Mouse (Mus musculus) kidney, adult 2 months (tissue): ENCODE measurements at regions not wholly inside any gene's neighbourhood (a gene's known extent, or its start where the extent isn't known, plus 50 kb on each side); places are given as distances from the start of the nearest gene placed in this dataset.
A peak's percentile ranks its signal among the peaks of the same experiment; 100 is the strongest.

Source experiments
- DNase-seq: peaks from one replicate; pipeline ENCODE4 v3.0.0; 2021
- H3K27ac ChIP-seq: fragments of 200-500 bp; 2 replicates; pipeline ENCODE4 v1.5.1; 2012; ENCODE audit warnings: low read depth, low read length, control low read depth, inconsistent platforms; ENCODE audit not compliant: insufficient read depth
- H3K27me3 ChIP-seq: fragments of 200-500 bp; replicated peaks from 2 replicates; pipeline ENCODE4 v1.6.1; 2012; ENCODE audit warnings: mild to moderate bottlenecking, moderate library complexity, low read length, inconsistent platforms; ENCODE audit not compliant: control insufficient read depth, insufficient read depth
- H3K36me3 ChIP-seq: fragments of 200-500 bp; 2 replicates; pipeline ENCODE4 v1.6.1; 2012; ENCODE audit warnings: mild to moderate bottlenecking, moderate library complexity, low read length, inconsistent platforms; ENCODE audit not compliant: control insufficient read depth, insufficient read depth
- H3K4me1 ChIP-seq: fragments of 200-500 bp; 2 replicates; pipeline ENCODE4 v1.6.1; 2011; ENCODE audit warnings: low read length; ENCODE audit not compliant: control insufficient read depth, insufficient read depth
- H3K4me3 ChIP-seq: fragments of 200-500 bp; 2 replicates; pipeline ENCODE4 v1.5.1; 2011; ENCODE audit warnings: mild to moderate bottlenecking, low read depth, low read length, control low read depth; ENCODE audit not compliant: insufficient read depth
- CTCF ChIP-seq: fragments of 200-500 bp; conservative IDR thresholded peaks from 2 replicates; pipeline ENCODE4 v1.5.1; 2011; ENCODE audit warnings: low read depth, mild to moderate bottlenecking, control low read depth, low read length, moderate library complexity, mixed read lengths; ENCODE audit not compliant: insufficient read depth, insufficient read length
- POLR2A ChIP-seq: fragments of 200-500 bp; IDR thresholded peaks from one replicate; pipeline ENCODE4 v1.6.1; 2011; ENCODE audit warnings: low read depth, low read length, control low read depth
- WGBS: fragments of 180-500 bp; shearing (Covaris S2); methylation state at CpG from one replicate; pipeline ENCODE4 v1.1.7; 2018; 5-methylcytosine and 5-hydroxymethylcytosine counted together

DNA sequence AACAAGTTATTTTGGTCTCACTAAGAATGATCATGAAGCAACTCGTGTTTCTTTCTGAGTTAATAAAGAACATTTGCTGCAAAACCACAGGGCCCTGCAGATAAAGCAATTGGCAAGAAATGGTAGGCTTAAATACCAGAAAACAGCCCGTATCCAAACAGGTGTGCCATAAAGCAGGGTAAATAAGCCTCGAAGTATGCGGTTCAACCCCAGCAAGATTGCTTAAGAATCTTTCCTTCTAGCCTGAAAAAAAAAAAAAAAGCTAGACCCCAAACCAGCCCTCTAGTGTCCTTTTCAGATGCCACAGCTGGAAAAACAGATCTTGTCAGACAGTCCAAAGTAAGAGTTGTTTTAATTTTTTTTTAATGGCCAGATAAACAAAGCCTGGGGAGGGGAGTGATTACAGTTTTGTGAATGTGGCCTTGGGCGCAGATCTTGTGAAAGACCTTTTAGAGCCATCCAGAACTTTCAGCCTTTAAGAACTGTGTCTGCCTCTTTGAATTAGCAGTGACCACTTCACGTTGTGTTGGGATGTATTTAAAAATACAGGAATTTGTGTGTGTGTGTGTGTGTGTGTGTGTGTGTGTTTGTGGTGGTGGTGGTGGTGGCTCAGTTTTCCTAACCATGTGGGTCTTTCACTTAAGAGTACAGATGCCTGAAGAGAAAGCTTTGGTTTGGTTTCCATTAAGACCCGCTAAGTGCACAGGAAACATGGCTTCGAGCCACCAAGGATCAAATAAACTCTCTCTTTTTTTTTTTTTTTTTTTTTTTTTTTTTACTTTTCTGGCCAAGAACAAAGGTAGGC is 116.3 kb upstream of the Maf start:
- TF ChIP-seq CTCF (no peak), POLR2A (no peak)
- peak; percentile 55 for DNase-seq
- H3K27me3 ChIP-seq, result no peaks in the 10 kb centered on the region
- H3K4me1 ChIP-seq, result peaks cover 22% of the 10 kb centered on the region; the same call in 1 of the 2 replicates
- peak overlapping the region; percentile 99 for H3K27ac ChIP-seq
- H3K4me3 ChIP-seq, result no peak overlapping the region
- H3K36me3 ChIP-seq, result no peaks in the 10 kb centered on the region
- WGBS, result 52% methylated on average over 8 of the region's 8 CpGs

DNA sequence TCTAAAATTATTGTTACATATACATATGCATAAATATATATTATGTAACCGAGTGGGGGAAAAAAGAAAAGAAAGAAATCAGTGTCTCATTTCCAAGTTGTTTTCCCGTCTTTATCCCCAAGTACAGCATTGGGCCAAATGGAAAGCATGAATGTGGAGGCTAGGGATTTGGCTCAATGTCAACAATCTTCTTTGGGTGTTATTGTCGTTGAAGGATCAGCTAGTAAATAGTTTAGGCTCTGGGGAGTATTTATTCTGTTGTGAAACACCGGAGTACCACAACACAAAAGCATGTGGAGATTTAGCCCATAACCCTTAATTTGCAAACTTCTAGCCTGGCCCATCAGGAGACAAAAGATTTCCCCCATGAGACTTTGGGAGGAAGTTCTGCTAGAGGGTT is 105.8 kb upstream of the Maf start:
- DNase-seq, result no peak
- Histone ChIP-seq H3K4me1 (no peaks in the 10 kb centered on the region; the same call in 1 of the 2 replicates), H3K4me3 (no peak overlapping the region), H3K27me3 (no peaks in the 10 kb centered on the region), H3K36me3 (no peaks in the 10 kb centered on the region), H3K27ac (no peak overlapping the region)
- 75% methylated on average over 4 of the region's 4 CpGs for WGBS
- TF ChIP-seq POLR2A (no peak), CTCF (no peak)

DNA sequence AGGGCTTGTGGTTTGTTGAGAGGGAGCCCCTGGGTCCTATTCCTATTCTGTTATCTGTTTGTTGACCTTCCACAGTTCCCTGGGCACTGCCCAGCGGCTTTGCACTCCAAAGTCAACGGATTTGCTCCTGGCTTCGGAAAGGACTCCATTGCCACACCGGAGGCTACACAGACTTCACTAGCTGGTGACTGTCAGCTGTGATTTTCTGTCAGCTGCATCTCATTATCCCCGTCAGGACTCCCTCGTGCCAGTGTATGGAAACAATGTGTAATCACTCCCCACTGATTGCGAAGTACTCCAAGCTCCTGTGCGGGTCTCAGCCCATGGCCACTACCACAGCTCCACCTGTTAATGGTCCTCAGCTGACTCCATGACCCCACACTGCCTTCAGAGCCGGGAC is 99.0 kb upstream of the Maf start:
- no peak overlapping the region for H3K27ac ChIP-seq

DNA sequence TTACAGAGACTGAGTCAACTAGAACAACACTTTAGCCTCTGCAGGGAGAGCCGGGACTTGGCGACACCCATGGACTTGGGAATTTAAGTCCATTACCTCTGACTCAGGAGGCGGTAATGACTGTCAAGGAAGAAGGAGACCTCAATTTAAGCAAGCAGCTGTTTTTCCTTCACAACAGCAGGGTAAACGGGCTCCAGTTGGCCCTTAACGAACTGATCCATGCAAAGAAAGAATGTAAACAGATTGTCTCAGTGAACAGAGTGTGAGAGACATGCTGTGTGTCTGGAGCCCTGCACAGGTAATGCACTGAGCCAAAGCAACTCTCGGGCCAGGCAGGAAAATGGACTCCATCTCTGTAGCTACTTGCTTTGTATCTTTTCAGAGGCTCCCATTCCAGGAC is 98.5 kb upstream of the Maf start:
- no peak for DNase-seq
- H3K27me3 ChIP-seq, result no peaks in the 10 kb centered on the region
- H3K36me3 ChIP-seq, result no peaks in the 10 kb centered on the region
- TF ChIP-seq POLR2A, result no peak
- no peak for TF ChIP-seq CTCF
- H3K27ac ChIP-seq, result no peak overlapping the region
- H3K4me1 ChIP-seq, result no peaks in the 10 kb centered on the region
- H3K4me3 ChIP-seq, result no peak overlapping the region
- 73% methylated on average over 6 of the region's 6 CpGs for WGBS

More for the DNA sequence above, 99.0 kb upstream of the Maf start:
- 73% methylated on average over 9 of the region's 9 CpGs for WGBS
- Histone ChIP-seq H3K4me3 (no peak overlapping the region), H3K36me3 (no peaks in the 10 kb centered on the region), H3K27me3 (no peaks in the 10 kb centered on the region), H3K4me1 (no peaks in the 10 kb centered on the region)
- no peak for TF ChIP-seq POLR2A
- no peak for TF ChIP-seq CTCF
- no peak for DNase-seq

DNA sequence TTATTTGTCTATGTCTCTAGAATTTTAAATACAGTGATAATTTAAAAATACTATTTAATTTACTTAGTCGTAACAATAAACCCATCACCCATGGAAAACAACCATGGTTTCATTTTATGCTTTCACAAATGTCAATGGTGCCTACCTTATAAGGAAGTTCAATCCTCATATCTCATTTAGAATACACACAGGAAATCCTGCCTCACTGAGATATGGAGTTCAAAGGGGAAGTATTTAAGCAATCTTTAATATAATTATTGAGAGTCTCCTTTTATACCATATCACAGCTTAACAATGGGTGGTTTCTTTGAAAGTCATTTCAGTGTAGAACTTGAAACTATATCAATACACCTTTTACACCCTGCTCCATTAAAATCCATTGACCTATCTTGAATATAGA is 86.0 kb upstream of the Maf start:
- H3K27me3 ChIP-seq, result no peaks in the 10 kb centered on the region
- no peak for DNase-seq
- TF ChIP-seq CTCF, result no peak
- no peak overlapping the region for H3K4me3 ChIP-seq
- H3K36me3 ChIP-seq, result no peaks in the 10 kb centered on the region
- H3K27ac ChIP-seq, result no peak overlapping the region
- no peaks in the 10 kb centered on the region for H3K4me1 ChIP-seq
- 69% methylated on average over 1 of the region's 1 CpGs for WGBS

DNA sequence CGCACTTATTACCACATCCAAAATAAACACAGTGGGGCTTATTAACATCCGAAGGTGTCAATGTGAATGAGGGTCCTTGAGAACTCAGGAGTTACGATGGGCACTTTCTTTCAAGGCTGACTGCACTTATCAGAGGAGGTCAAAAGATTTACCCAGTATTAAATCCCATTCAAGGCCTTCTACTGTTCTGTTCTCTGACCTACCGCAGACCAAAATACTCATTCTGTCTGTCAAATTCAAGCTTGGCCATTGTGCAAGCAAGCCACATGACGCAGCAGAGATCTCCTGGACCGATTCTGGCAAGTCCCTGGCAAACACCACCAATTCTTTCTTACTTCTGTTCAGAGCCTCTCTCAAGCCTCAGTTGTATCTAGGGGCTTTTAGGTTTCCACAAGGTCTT is 80.8 kb upstream of the Maf start:
- Histone ChIP-seq H3K27me3 (no peaks in the 10 kb centered on the region), H3K4me1 (no peaks in the 10 kb centered on the region), H3K36me3 (no peaks in the 10 kb centered on the region), H3K4me3 (no peak overlapping the region), H3K27ac (no peak overlapping the region)
- no peak for TF ChIP-seq CTCF
- no peak for TF ChIP-seq POLR2A
- 76% methylated on average over 6 of the region's 6 CpGs for WGBS
- DNase-seq, result peak; percentile 41

DNA sequence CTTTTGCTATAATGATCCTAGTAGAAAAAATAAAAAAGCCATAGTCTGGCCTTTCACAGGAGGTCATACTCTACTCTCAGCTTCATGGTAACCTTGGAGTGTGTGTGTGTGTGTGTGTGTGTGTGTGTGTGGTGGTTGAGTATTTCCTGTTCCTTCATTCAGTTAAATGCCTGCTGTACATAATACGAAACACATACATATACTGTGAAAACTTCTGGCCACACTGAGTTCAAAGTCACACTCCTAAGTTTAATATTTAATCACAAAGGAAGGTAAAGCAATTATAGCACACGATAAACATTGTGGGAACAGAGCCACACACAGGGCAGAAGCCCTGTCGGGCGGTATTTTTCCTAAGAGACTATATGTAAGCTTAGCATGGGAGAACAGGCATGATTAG is 78.6 kb upstream of the Maf start:
- 61% methylated on average over 4 of the region's 4 CpGs for WGBS

More for the DNA sequence above, 78.6 kb upstream of the Maf start:
- no peak overlapping the region for H3K27ac ChIP-seq
- no peak for TF ChIP-seq POLR2A
- H3K4me1 ChIP-seq, result no peaks in the 10 kb centered on the region
- no peaks in the 10 kb centered on the region for H3K36me3 ChIP-seq
- DNase-seq, result no peak
- H3K27me3 ChIP-seq, result no peaks in the 10 kb centered on the region
- no peak overlapping the region for H3K4me3 ChIP-seq
